Mouse (Mus musculus): ENCODE measurements around the gene Wdr5.

DNA sequence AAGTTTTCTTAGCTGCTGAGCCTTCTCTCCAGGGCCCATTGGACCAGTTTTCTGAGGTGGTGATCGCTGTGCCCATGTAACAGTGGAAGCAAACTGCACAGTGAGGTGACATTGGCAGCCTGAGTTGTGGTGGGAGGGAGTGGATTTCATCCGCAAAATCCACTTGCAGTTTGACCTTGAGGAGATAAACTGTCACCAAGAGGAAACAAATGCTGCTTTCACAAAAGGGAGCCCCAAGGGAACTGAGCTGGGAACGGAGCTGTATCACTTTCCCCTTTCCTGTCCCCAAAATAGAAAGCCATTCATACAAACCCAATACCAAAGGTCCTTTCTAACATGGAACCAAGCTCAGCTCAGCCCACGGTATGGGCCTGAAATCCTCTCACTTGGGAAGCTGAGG, 35.1 kb upstream of the Wdr5 start:
- TF ChIP-seq CTCF (IDR thresholded peaks at IDR 0.05; ENCODE audit: control insufficient read depth, insufficient read depth, insufficient replicate concordance, low read depth, low read length) (no peak), POLR2A (IDR thresholded peaks at IDR 0.05; ENCODE audit: control insufficient read depth, low read depth, low read length) (no peak)
